Mouse (Mus musculus) hindbrain, embryonic 10.5 days (tissue): ENCODE data around the gene Sept5. TPM values are rescaled to one million over a fixed set of nuclear protein-coding genes. Genes with fewer than 3 reads are reported as not detected.

Source experiments
- DNase-seq: peaks from one replicate; pipeline ENCODE4 v3.0.0-alpha.2; 2017; ENCODE audit warnings: low spot score
- H3K27ac ChIP-seq: fragments of 300-500 bp; sonication (generic); 2 replicates; pipeline ENCODE4 v1.5.1; 2016; ENCODE audit warnings: mild to moderate bottlenecking, moderate library complexity
- H3K27me3 ChIP-seq: fragments of 300-500 bp; sonication (generic); 2 replicates; pipeline ENCODE4 v1.6.1; 2016; ENCODE audit warnings: mild to moderate bottlenecking; ENCODE audit not compliant: poor library complexity, insufficient read depth, severe bottlenecking
- H3K36me3 ChIP-seq: fragments of 300-500 bp; sonication (generic); 2 replicates; pipeline ENCODE4 v1.6.1; 2016; ENCODE audit warnings: mild to moderate bottlenecking, moderate library complexity
- H3K4me1 ChIP-seq: fragments of 300-500 bp; sonication (generic); replicated peaks from 2 replicates; pipeline ENCODE4 v1.6.1; 2016; ENCODE audit warnings: mild to moderate bottlenecking
- H3K4me3 ChIP-seq: fragments of 300-500 bp; sonication (generic); 2 replicates; pipeline ENCODE4 v1.5.1; 2016; ENCODE audit warnings: mild to moderate bottlenecking, moderate library complexity
- H3K9me3 ChIP-seq: fragments of 300-500 bp; sonication (generic); 2 replicates; pipeline ENCODE4 v1.6.1; 2016; ENCODE audit warnings: mild to moderate bottlenecking, moderate library complexity
- WGBS: fragments of 180-500 bp; shearing (Covaris S2); methylation state at CpG from one replicate; pipeline ENCODE4 v1.1.7; 2016; 5-methylcytosine and 5-hydroxymethylcytosine counted together
- polyA plus RNA-seq: library from polyadenylated mRNA; unstranded; fragments of >200 nt; fragmentation: Nextera tagmentation; extraction: Ambion mirVana; gene quantifications from 2 replicates; pipeline ENCODE4 v1.2.1, GENCODE M21; 2016

The Sept5 gene
- polyA plus RNA-seq, 1 experiment from 2014 or later = 71.9 TPM

DNA sequence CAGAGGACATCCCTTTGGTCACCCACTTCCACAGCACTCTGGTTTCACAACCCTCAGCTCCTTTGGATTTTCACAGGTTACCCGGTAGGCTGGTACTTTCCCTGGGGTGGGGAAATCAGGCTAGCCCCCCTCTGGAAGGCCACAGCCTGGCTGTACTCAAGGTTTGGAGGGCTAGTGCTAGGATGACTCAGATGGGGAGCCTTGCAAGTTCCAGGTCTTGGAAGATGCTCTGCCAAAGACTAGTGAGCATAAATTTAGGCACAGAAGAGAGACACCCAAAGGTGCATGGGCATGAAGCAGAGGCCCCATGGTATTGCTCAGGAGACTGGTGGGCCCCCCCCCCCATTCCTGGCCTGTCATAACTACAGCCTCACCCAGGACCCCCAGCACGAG lies 810 bp downstream of the Sept5 start:
- H3K27me3 ChIP-seq = peaks cover 87% of the 10 kb centered on the region
- WGBS = 22% methylated on average over 2 of the region's 2 CpGs
- H3K4me3 ChIP-seq = peak overlapping the region; percentile 74
- DNase-seq = no peak
- peaks cover 47% of the 10 kb centered on the region for H3K4me1 ChIP-seq
- H3K27ac ChIP-seq = peak overlapping the region; percentile 94
- peaks cover 13% of the 10 kb centered on the region for H3K36me3 ChIP-seq
- H3K9me3 ChIP-seq = no peaks in the 10 kb centered on the region

DNA sequence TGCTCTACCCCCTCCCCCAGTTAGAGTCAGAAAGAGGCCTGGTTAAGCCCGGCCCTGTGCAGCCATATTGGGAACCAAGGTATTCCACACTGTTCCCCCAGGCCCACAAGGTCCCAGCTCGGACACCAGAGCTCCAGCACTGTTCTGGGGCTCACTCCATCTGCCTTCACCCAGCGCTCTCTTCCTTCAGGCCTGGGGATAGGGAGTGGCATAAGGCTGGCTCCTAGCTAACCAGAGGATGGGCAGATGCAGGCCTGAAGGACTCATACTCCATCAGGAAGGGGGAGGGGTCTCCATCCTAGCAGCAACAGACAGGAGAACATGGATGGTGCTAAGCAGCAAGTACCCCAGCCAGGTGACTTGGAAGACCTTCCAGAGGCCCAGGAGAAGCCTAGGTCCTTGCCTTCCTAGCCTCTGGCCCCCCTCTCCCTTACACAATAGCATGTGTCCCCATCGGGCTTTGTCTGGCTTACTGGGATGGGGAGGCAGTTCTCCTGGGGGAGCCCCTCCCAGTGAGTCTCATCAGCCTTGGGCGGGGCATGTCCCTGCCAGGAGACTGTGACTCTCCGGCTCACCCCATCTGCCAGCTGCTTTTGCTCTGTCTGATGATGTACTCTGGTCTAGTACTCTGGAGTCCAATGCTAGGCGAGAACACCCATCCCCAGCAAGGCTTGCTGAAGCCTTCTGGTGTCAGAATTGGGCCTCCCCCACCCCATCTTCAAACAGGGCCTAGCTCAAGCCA lies 1.4 kb downstream of the Sept5 start:
- Histone ChIP-seq H3K36me3 (peaks cover 19% of the 10 kb centered on the region), H3K4me1 (peaks cover 48% of the 10 kb centered on the region), H3K27me3 (peaks cover 92% of the 10 kb centered on the region), H3K27ac (peak overlapping the region; percentile 94), H3K9me3 (no peaks in the 10 kb centered on the region), H3K4me3 (peak overlapping the region; percentile 74)
- WGBS = 52% methylated on average over 7 of the region's 7 CpGs
- DNase-seq = no peak

- no peak overlapping the region for H3K27ac ChIP-seq
- H3K27me3 ChIP-seq = peaks cover 94% of the 10 kb centered on the region
- peaks cover 31% of the 10 kb centered on the region for H3K36me3 ChIP-seq
- H3K4me3 ChIP-seq = peak overlapping the region; percentile 74
- DNase-seq = no peak
- H3K4me1 ChIP-seq = peaks cover 59% of the 10 kb centered on the region
- no peaks in the 10 kb centered on the region for H3K9me3 ChIP-seq
- WGBS = 45% methylated on average over 3 of the region's 3 CpGs
Observed at GRCm38 (mm10) chr16:18627163-18627562, 2.6 kb downstream of the Sept5 start.

GRCm38 (mm10) chr16:18626376-18626878 lies 3.3 kb downstream of the Sept5 start, which contains the start of gene Gm49601:
Gm49601 (minus strand) TSS chr16:18626427.
- Histone ChIP-seq H3K27me3 (peaks cover 97% of the 10 kb centered on the region), H3K4me3 (peak within 1 kb of the TSS; percentile 74), H3K9me3 (no peaks in the 10 kb centered on the region), H3K4me1 (peaks cover 67% of the 10 kb centered on the region), H3K36me3 (peaks cover 33% of the 10 kb centered on the region), H3K27ac (peak within 1 kb of the TSS; percentile 69)
- peak; percentile 83 for DNase-seq
- WGBS = under 1% methylated on average over 65 of the region's 65 CpGs

- 8% methylated on average over 26 of the region's 26 CpGs for WGBS
- no peak for DNase-seq
- Histone ChIP-seq H3K27ac (peak overlapping the region; percentile 69), H3K4me3 (peak overlapping the region; percentile 74), H3K9me3 (no peaks in the 10 kb centered on the region), H3K4me1 (peaks cover 72% of the 10 kb centered on the region), H3K27me3 (peaks cover 97% of the 10 kb centered on the region), H3K36me3 (peaks cover 33% of the 10 kb centered on the region)
Observed at GRCm38 (mm10) chr16:18625791-18626311, 3.9 kb downstream of the Sept5 start.

GRCm38 (mm10) chr16:18625097-18625496 lies 4.7 kb downstream of the Sept5 start:
- H3K9me3 ChIP-seq = no peaks in the 10 kb centered on the region
- DNase-seq = no peak
- no peak overlapping the region for H3K4me3 ChIP-seq
- H3K4me1 ChIP-seq = peaks cover 77% of the 10 kb centered on the region
- WGBS = 36% methylated on average over 14 of the region's 14 CpGs
- peaks cover 33% of the 10 kb centered on the region for H3K36me3 ChIP-seq
- no peak overlapping the region for H3K27ac ChIP-seq
- peaks cover 97% of the 10 kb centered on the region for H3K27me3 ChIP-seq

- H3K4me1 ChIP-seq = peaks cover 77% of the 10 kb centered on the region
Observed at GRCm38 (mm10) chr16:18624641-18625040, 5.1 kb downstream of the Sept5 start.

GRCm38 (mm10) chr16:18623751-18624540 lies 5.8 kb downstream of the Sept5 start:
- 27% methylated on average over 15 of the region's 15 CpGs for WGBS
- H3K27me3 ChIP-seq = peaks cover 100% of the 10 kb centered on the region
- H3K4me1 ChIP-seq = peaks cover 77% of the 10 kb centered on the region
- H3K27ac ChIP-seq = no peak overlapping the region
- no peak for DNase-seq
- H3K9me3 ChIP-seq = no peaks in the 10 kb centered on the region
- H3K4me3 ChIP-seq = no peak overlapping the region
- peaks cover 33% of the 10 kb centered on the region for H3K36me3 ChIP-seq

More at GRCm38 (mm10) chr16:18624641-18625040, 5.1 kb downstream of the Sept5 start:
- Histone ChIP-seq H3K4me3 (no peak overlapping the region), H3K9me3 (no peaks in the 10 kb centered on the region), H3K36me3 (peaks cover 33% of the 10 kb centered on the region), H3K27me3 (peaks cover 99% of the 10 kb centered on the region), H3K27ac (no peak overlapping the region)
- no peak for DNase-seq
- 20% methylated on average over 15 of the region's 15 CpGs for WGBS

GRCm38 (mm10) chr16:18622916-18623750 lies 6.6 kb downstream of the Sept5 start:
- Histone ChIP-seq H3K4me3 (no peak overlapping the region), H3K9me3 (no peaks in the 10 kb centered on the region), H3K36me3 (peaks cover 33% of the 10 kb centered on the region), H3K27ac (no peak overlapping the region), H3K27me3 (peaks cover 100% of the 10 kb centered on the region), H3K4me1 (peaks cover 77% of the 10 kb centered on the region)
- no peak for DNase-seq
- 19% methylated on average over 29 of the region's 29 CpGs for whole genome bisulfite sequencing

DNA sequence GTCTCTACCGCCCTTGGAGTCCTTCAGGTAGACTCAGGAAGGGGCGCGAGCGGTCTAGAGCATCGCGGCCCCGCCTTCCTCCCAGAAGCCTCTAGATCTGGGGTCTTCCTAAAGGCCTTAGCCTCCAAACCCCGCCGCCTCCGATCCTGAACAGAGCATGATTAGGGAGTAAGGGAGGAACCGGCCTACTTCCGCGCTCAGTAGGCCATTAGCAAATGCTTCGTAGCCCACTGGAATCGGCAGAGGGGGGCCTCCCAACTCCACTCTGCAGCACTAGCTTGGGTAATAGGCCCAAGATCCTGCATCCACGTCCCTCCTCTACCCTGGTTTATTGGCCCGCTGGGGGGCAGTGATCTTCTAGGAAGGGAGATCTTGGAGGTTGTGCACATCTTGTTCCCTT lies 7.7 kb downstream of the Sept5 start, which contains the start of gene Gp1bb:
Gp1bb (minus strand) TSS at position 385 of the 400 bp plus-strand sequence.
- Histone ChIP-seq H3K27ac (no peak within 1 kb of the TSS), H3K4me3 (peak within 1 kb of the TSS; percentile 56), H3K36me3 (peaks cover 33% of the 10 kb centered on the region), H3K9me3 (no peaks in the 10 kb centered on the region), H3K4me1 (peaks cover 76% of the 10 kb centered on the region), H3K27me3 (peaks cover 99% of the 10 kb centered on the region)
- no peak for DNase-seq
- WGBS = 5% methylated on average over 17 of the region's 17 CpGs

GRCm38 (mm10) chr16:18621362-18622001 lies 8.3 kb downstream of the Sept5 start:
- Histone ChIP-seq H3K4me1 (peaks cover 76% of the 10 kb centered on the region), H3K36me3 (peaks cover 33% of the 10 kb centered on the region), H3K27me3 (peaks cover 99% of the 10 kb centered on the region), H3K4me3 (peak overlapping the region; percentile 56), H3K9me3 (no peaks in the 10 kb centered on the region), H3K27ac (no peak overlapping the region)
- peak; percentile 54 for DNase-seq
- 2% methylated on average over 38 of the region's 38 CpGs for WGBS
